Comparison of ENCODE assay signal across 1 mouse cellular context in the genomic region with DNA sequence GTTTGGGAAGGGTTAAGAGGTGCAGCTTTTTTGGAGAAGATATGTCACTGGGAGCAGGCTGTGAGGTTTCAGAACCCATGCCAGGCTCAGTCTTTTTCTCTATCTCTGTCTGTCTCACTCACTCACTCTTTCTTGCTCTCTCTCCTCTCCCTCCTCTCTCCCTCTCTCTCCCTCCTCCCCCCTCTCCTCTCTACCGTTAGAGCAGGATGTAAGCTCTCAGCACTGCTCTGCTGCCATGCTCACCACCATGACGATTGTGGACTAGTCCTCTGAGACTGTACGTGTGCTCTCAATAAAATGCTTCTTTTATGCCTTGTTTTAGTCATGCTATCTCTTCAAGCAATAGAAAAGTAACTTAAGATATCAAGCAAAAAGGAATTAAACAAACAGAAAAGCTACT.
TF ChIP-seq lines count a peak whose summit lies in the region.

No protein-coding gene starts in this region.

TF ChIP-seq in CH12.LX, 34 proteins besides CTCF, POLR2A, EP300 and RAD21:
- TF ChIP-seq MAZ (IDR thresholded peaks at IDR 0.05; ENCODE audit: low read depth, low read length) (no peak), USF2 (conservative IDR thresholded peaks at IDR 0.05; ENCODE audit: low read depth, low read length) (no peak), JUND (conservative IDR thresholded peaks at IDR 0.05; ENCODE audit: low read depth, low read length) (no peak), ZC3H11A (IDR thresholded peaks at IDR 0.05; ENCODE audit: low read depth, low read length) (no peak), MXI1 (IDR thresholded peaks at IDR 0.05; ENCODE audit: low read depth, low read length) (no peak), BHLHE40 (IDR thresholded peaks at IDR 0.05; ENCODE audit: low read depth, low read length) (no peak), NRF1 (IDR thresholded peaks at IDR 0.05; ENCODE audit: low read depth, low read length) (no peak), IRF4 (IDR thresholded peaks at IDR 0.05; ENCODE audit: low read depth, low read length) (no peak), USF1 (IDR thresholded peaks at IDR 0.05; ENCODE audit: low read depth, low read length) (no peak), NELFE (IDR thresholded peaks at IDR 0.05; ENCODE audit: low read depth, low read length) (no peak), POLR2AphosphoS2 (IDR thresholded peaks at IDR 0.05; ENCODE audit: low read depth, low read length) (no peak)
